Mouse (Mus musculus): ENCODE data around the gene Fggy. TPM values are rescaled to one million over a fixed set of nuclear protein-coding genes. Genes with fewer than 3 reads are reported as not detected.

Fggy gene
- total and polyA plus RNA-seq, 3 experiments: not detected

DNA sequence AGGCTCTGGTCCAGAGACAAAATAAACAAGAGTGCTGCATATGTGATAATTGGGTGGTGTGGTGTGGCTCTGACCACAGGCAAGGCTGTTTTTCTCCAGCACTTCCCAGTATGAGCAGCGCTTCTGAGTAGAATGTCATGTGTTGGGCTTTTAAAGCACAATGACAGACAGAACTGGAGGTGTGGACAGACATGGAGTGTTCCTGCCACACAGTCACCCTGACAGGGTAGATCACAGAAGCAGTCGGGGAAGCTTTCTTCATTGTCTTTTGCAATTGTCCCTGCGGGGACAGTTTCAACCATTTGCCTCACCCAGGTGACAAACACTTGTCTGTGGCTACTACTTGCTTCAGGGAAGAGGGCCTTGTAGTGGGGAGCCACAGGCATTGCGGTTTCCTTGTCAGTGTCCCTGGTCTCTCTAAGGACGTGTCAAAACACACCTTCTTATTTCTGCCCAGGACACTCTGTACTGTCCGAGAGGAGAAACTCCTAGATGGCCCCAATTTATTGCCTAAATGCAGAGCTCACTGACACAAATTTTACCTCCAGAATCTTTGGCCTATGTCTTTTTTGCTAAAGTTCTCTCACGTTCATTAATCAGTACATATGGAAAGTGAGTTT lies 183.9 kb downstream of the Fggy start:
- DNase-seq (ENCODE audit: low read depth, low spot score): no peak

DNA sequence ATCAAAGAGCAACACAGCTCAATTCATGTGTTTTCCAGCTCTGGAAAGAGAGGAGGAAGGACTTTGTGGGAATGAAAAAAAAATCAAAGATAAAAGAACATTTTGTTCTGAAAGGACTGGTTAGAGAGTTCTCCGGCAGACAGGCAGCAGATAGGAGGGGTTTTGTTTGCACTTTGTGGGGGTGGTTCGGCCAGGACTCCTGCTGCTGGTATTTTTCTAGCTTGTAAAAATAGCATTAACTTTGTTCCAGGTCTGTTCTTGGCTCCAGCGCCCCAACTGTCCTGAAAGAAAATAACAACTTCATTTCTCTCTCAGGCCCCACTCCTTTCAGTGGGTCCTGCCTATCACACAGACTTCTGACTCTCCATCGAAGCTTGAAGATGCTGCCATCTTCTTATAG lies 185.7 kb downstream of the Fggy start:
- H3K9me3 ChIP-seq (replicated peaks; ENCODE audit: insufficient read depth, low read length): no peaks in the 10 kb centered on the region
- no peaks in the 10 kb centered on the region for H3K36me3 ChIP-seq (ENCODE audit: control insufficient read depth in 1 of 2, insufficient read depth in 2 of 2, low read length in 2 of 2)
- H3K4me3 ChIP-seq (ENCODE audit: control insufficient read depth in 1 of 2, insufficient read depth in 1 of 2, low read depth in 2 of 2, low read length in 2 of 2): no peak overlapping the region
- DNase-seq (ENCODE audit: low read depth, low spot score): no peak
- no peaks in the 10 kb centered on the region for H3K79me2 ChIP-seq (ENCODE audit: control insufficient read depth, insufficient read depth, low read length, poor library complexity)
- TF ChIP-seq E2F4 (IDR thresholded peaks at IDR 0.05; ENCODE audit: borderline replicate concordance, low read depth, low read length): no peak
- TF ChIP-seq RAD21 (IDR thresholded peaks at IDR 0.05; ENCODE audit: low read depth, low read length): no peak
- TF ChIP-seq MAFK (IDR thresholded peaks at IDR 0.05; ENCODE audit: borderline replicate concordance, low read depth, low read length): no peak
- no peak for TF ChIP-seq NELFE (IDR thresholded peaks at IDR 0.05; ENCODE audit: low read depth, low read length)
- no peak for TF ChIP-seq MEF2A (IDR thresholded peaks at IDR 0.05; ENCODE audit: extremely low read depth, insufficient replicate concordance, low read depth, low read length, poor library complexity, severe bottlenecking)
- no peak for TF ChIP-seq CTCF (IDR thresholded peaks at IDR 0.05 in 2 of 3, conservative IDR thresholded peaks at IDR 0.05 in 1 of 3; ENCODE audit: control insufficient read depth in 1 of 3, insufficient read depth in 1 of 3, low read depth in 2 of 3, low read length in 3 of 3, poor library complexity in 1 of 3, severe bottlenecking in 1 of 3)
- TF ChIP-seq POLR2A (IDR thresholded peaks at IDR 0.05; ENCODE audit: control insufficient read depth in 1 of 2, insufficient read depth in 1 of 2, low read depth in 1 of 2, low read length in 2 of 2, poor library complexity in 1 of 2): no peak
- H3K9ac ChIP-seq (ENCODE audit: control insufficient read depth, low read depth, low read length, poor library complexity, severe bottlenecking): no peak overlapping the region
- H3K27ac ChIP-seq (ENCODE audit: control insufficient read depth, low read depth, low read length): no peak overlapping the region
- no peaks in the 10 kb centered on the region for H3K4me1 ChIP-seq (ENCODE audit: control insufficient read depth in 1 of 2, insufficient read depth in 2 of 2, low read length in 2 of 2)
- no peaks in the 10 kb centered on the region for H3K27me3 ChIP-seq (ENCODE audit: control insufficient read depth in 1 of 2, insufficient read depth in 2 of 2, low read length in 2 of 2)

More for the DNA sequence above, 183.9 kb downstream of the Fggy start:
- Histone ChIP-seq H3K27ac (ENCODE audit: control insufficient read depth, low read depth, low read length) (no peak overlapping the region), H3K9me3 (replicated peaks; ENCODE audit: insufficient read depth, low read length) (no peaks in the 10 kb centered on the region), H3K4me1 (ENCODE audit: control insufficient read depth in 1 of 2, insufficient read depth in 2 of 2, low read length in 2 of 2) (no peaks in the 10 kb centered on the region), H3K9ac (ENCODE audit: control insufficient read depth, low read depth, low read length, poor library complexity, severe bottlenecking) (no peak overlapping the region), H3K36me3 (ENCODE audit: control insufficient read depth in 1 of 2, insufficient read depth in 2 of 2, low read length in 2 of 2) (no peaks in the 10 kb centered on the region), H3K79me2 (ENCODE audit: control insufficient read depth, insufficient read depth, low read length, poor library complexity) (no peaks in the 10 kb centered on the region), H3K4me3 (ENCODE audit: control insufficient read depth in 1 of 2, insufficient read depth in 1 of 2, low read depth in 2 of 2, low read length in 2 of 2) (no peak overlapping the region), H3K27me3 (ENCODE audit: control insufficient read depth in 1 of 2, insufficient read depth in 2 of 2, low read length in 2 of 2) (no peaks in the 10 kb centered on the region)
- no peak for TF ChIP-seq KAT2A (conservative IDR thresholded peaks at IDR 0.05; ENCODE audit: low read depth, low read length)
- no peak for TF ChIP-seq SIN3A (IDR thresholded peaks at IDR 0.05; ENCODE audit: low read length)
- no peak for TF ChIP-seq CTCF (IDR thresholded peaks at IDR 0.05 in 2 of 3, conservative IDR thresholded peaks at IDR 0.05 in 1 of 3; ENCODE audit: control insufficient read depth in 1 of 3, insufficient read depth in 1 of 3, low read depth in 2 of 3, low read length in 3 of 3, poor library complexity in 1 of 3, severe bottlenecking in 1 of 3)
- TF ChIP-seq NELFE (IDR thresholded peaks at IDR 0.05; ENCODE audit: low read depth, low read length): no peak
- TF ChIP-seq MEF2A (IDR thresholded peaks at IDR 0.05; ENCODE audit: extremely low read depth, insufficient replicate concordance, low read depth, low read length, poor library complexity, severe bottlenecking): no peak
- no peak for TF ChIP-seq NRF1 (IDR thresholded peaks at IDR 0.05; ENCODE audit: insufficient read depth, low read depth, low read length, poor library complexity, severe bottlenecking)

DNA sequence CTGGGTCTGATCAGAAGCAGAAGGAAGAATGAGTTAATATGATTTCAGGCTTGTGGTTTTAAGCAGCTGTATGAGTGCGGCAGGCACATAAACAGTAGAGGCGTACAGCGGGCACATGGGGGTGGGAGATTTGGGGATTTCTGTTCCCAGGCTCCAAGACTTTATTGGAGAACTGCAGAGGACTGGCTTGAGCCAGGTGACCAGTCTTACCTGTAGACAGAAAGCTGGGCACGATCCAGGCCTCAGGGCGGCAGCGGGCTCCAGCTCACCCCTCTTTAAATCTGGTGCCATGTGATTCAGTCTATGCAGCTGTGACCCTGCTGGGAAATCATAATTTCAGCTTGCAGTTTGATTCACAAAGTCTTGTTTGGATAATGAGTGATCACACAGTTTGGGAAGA lies 189.6 kb downstream of the Fggy start:
- Histone ChIP-seq H3K9ac (ENCODE audit: control insufficient read depth, low read depth, low read length, poor library complexity, severe bottlenecking) (no peak overlapping the region), H3K4me1 (ENCODE audit: control insufficient read depth in 1 of 2, insufficient read depth in 2 of 2, low read length in 2 of 2) (no peaks in the 10 kb centered on the region), H3K9me3 (replicated peaks; ENCODE audit: insufficient read depth, low read length) (no peaks in the 10 kb centered on the region), H3K27me3 (ENCODE audit: control insufficient read depth in 1 of 2, insufficient read depth in 2 of 2, low read length in 2 of 2) (no peaks in the 10 kb centered on the region), H3K79me2 (ENCODE audit: control insufficient read depth, insufficient read depth, low read length, poor library complexity) (no peaks in the 10 kb centered on the region), H3K27ac (ENCODE audit: control insufficient read depth, low read depth, low read length) (no peak overlapping the region), H3K4me3 (ENCODE audit: control insufficient read depth in 1 of 2, insufficient read depth in 1 of 2, low read depth in 2 of 2, low read length in 2 of 2) (no peak overlapping the region), H3K36me3 (ENCODE audit: control insufficient read depth in 1 of 2, insufficient read depth in 2 of 2, low read length in 2 of 2) (no peaks in the 10 kb centered on the region)
- no peak for DNase-seq (ENCODE audit: low read depth, low spot score)
- no peak for TF ChIP-seq NELFE (IDR thresholded peaks at IDR 0.05; ENCODE audit: low read depth, low read length)
- no peak for TF ChIP-seq TAL1 (IDR thresholded peaks at IDR 0.05; ENCODE audit: low read length)
- TF ChIP-seq GABPA (IDR thresholded peaks at IDR 0.05; ENCODE audit: low read depth, low read length): no peak
- no peak for TF ChIP-seq SMC3 (IDR thresholded peaks at IDR 0.05; ENCODE audit: low read depth, low read length)
- no peak for TF ChIP-seq USF1 (IDR thresholded peaks at IDR 0.05; ENCODE audit: low read depth, low read length)
- TF ChIP-seq MAX (IDR thresholded peaks at IDR 0.05; ENCODE audit: low read length): no peak
- TF ChIP-seq TCF12 (IDR thresholded peaks at IDR 0.05; ENCODE audit: low read depth, low read length): no peak
- no peak for TF ChIP-seq POLR2A (IDR thresholded peaks at IDR 0.05; ENCODE audit: control insufficient read depth in 1 of 2, insufficient read depth in 1 of 2, low read depth in 1 of 2, low read length in 2 of 2, poor library complexity in 1 of 2)
- no peak for TF ChIP-seq CHD1 (IDR thresholded peaks at IDR 0.05; ENCODE audit: low read depth, low read length)
- no peak for TF ChIP-seq CHD2 (IDR thresholded peaks at IDR 0.05; ENCODE audit: low read length)
- no peak for TF ChIP-seq MAFK (IDR thresholded peaks at IDR 0.05; ENCODE audit: borderline replicate concordance, low read depth, low read length)
